16 mouse cellular contexts compared by ENCODE assay signal in the genomic region with DNA sequence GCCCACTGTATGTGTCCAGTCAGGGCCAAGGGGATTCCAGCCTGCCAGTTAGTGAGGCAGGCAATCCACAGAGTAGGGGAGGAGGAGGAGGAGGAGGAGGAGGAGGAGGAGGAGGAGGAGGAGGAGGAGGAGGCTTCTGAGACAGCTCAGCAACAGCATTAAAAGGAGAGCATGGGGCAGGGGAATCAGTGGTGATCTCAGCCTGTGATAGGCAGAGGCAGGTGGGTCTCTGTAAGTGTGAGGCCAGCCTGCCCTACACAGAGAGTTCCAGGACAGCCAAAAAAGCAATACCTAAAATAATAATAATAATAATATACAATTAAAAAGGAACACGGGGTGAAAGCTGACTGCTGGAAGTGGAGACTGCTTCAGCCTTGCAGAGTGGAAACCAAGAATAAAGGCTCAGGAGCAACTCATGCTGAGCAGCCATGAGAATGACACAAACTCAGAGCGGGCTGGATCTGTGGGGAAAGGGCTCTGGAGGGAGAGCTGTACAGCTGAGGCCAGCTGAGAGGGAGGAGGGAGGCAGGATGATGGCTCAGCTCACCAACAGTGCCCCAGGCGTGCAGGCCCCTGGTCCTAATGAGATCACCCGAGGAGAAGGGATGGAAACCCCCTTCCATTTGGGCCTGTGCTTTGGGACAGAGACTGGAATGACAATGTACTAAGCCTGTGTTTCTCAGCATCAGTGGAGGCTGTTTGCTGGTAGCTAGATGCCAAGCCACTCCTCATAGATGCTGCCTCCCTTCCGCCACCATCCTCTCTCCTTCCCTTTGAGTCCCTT. TPM values are rescaled to one million over a fixed set of nuclear protein-coding genes. Genes with fewer than 3 reads are reported as not detected.
"Had no signal": no experiment of that assay in that cellular context is flagged by ENCODE, and none has a peak within 500 bp of the region (broad histone marks: within the 10 kb centered on the region; RNA-seq: fewer than 3 reads in every experiment).

No protein-coding gene starts in this region.

- H3K27ac ChIP-seq: left cerebral cortex, adult 2 months; liver, embryonic 13.5 days; lung, embryonic 15.5 days; macrophage; midbrain, embryonic 10.5 days; midbrain, embryonic 15.5 days; neural tube, embryonic 15.5 days had no signal

- H3K4me1 ChIP-seq: lung, embryonic 15.5 days; midbrain, embryonic 15.5 days; neural tube, embryonic 15.5 days had no signal

- H3K9ac ChIP-seq: liver, embryonic 13.5 days; liver, postnatal 0 days; lung, embryonic 15.5 days; midbrain, embryonic 15.5 days; neural tube, embryonic 15.5 days had no signal

- DNase-seq: kidney, postnatal 14 days; liver; liver, embryonic 13.5 days; liver, postnatal 0 days; lung, postnatal 14 days; right cerebral cortex, postnatal 4 days; spleen, adult 18-20 months; thymus, adult 18-20 months; thymus, postnatal 14 days had no signal

- H3K4me2 ChIP-seq: liver, embryonic 13.5 days; lung, embryonic 15.5 days; midbrain, embryonic 15.5 days; neural tube, embryonic 15.5 days had no signal

- H3K4me3 ChIP-seq: left cerebral cortex, adult 2 months; liver, embryonic 13.5 days; lung, embryonic 15.5 days; midbrain, embryonic 10.5 days; midbrain, embryonic 15.5 days; neural tube, embryonic 15.5 days had no signal

- H3K36me3 ChIP-seq: liver, embryonic 13.5 days; lung, embryonic 15.5 days; midbrain, embryonic 10.5 days; midbrain, embryonic 15.5 days; neural tube, embryonic 15.5 days had no signal

- ATAC-seq: intestine, postnatal 0 days; liver, postnatal 0 days; midbrain, embryonic 15.5 days had no signal

- H3K27me3 ChIP-seq: liver, embryonic 13.5 days; lung, embryonic 15.5 days; neural tube, embryonic 15.5 days had no signal

- H3K9me3 ChIP-seq: liver, embryonic 13.5 days; lung, embryonic 15.5 days; midbrain, embryonic 10.5 days; midbrain, embryonic 15.5 days; neural tube, embryonic 15.5 days had no signal

RNA-seq across cellular contexts. Expression of gene Plekhg6, which starts 54.3 kb away (rescaled TPM):
- polyA plus RNA-seq: macrophage had no signal
